Mouse (Mus musculus) spleen, adult 18-20 months (tissue): Measurements from ENCODE around the gene Tmem175.

Experiments
- DNase-seq, 2 experiments: peaks; one replicate each; pipeline ENCODE4 v3.0.0; 2022; ENCODE audit warnings: mixed read lengths in 2 of 2

The Tmem175 gene

DNA sequence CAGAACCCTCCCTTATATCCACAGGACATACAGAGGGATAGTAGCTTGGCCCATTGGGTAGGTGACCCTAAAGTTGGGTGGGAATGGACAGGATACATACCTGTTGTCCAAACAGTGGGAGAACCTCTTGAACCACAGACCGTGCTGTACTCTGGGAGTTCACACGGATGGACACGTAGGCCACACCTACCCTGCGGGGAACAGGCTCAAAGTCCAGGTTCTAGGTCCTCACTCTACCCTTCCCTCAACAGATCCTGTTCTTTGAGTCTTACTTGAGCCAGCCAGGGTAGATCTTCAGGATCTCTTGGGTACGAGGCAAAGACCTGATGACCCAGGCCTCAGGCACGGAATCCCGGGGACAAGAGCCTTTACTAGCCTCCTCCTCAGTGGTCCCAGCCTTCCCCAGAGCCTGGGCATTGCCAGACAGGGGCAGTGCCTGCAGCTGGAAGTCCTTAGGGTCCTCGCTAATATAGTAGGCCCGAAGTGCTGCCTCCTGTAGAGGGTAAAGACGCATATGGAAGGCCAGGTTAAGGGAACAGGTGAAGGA, 24.9 kb downstream of the Tmem175 start:
- DNase-seq = no peak

- no peak for DNase-seq
These were observed 25.8 kb downstream of the Tmem175 start for GRCm38 (mm10) chr5:108655381-108655780.

DNA sequence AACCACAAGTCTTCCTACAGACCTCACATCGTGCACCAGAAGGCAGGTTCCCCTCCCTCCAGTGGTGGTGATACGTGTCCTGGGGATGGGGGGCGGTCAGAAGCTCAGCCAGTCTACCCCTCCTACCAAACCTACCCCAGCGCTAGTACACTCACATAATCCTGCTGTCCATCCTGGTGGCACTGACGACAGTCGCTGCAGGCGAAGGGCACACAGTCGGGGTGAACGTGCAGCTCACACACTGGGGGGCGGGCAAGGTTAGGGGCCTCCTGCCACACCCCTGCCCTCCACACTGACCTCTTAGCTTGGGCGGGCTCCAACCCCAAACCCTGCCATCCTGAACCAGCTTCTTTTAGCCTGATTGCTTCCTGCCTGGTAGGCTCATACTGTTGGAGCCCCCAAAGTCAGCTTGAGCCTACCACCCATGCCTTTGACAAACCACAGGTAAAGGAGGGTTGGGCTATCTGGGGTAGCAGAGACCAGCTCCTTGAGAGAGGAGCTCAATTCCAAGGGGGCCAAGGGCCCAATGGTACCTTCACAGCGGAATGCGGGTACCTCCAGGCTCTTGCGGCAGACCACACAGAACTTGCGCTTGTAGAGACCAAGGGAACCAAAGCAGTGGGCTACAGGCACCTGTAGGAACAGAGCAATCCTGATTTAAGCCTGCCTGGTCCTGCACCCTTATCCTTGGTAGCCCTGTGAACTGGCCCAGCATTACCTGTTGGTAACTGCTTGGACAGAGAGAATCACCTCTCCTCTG, 26.5 kb downstream of the Tmem175 start:
- DNase-seq = no peak

GRCm38 (mm10) chr5:108657406-108657805, 27.8 kb downstream of the Tmem175 start:
- no peak for DNase-seq

DNA sequence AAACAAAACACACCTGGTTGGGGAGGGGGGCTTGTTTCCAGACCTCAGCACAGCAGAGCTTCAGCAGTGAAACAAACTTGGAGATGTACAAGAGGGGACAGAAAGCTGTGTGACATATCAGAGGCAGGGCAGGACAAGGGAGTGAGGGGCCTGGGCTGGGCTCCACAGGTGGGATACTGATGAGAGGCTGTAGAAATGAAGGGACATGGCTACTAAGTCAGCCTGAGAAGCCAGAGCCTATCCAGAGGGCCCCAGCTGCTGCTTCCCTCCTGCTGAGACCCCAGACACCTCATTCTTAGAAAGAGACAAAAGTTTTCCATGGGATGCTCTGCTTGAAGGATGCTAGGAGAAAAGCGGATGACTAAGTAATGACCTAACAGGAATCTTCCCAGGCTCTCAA, 29.0 kb downstream of the Tmem175 start:
- no peak for DNase-seq

DNA sequence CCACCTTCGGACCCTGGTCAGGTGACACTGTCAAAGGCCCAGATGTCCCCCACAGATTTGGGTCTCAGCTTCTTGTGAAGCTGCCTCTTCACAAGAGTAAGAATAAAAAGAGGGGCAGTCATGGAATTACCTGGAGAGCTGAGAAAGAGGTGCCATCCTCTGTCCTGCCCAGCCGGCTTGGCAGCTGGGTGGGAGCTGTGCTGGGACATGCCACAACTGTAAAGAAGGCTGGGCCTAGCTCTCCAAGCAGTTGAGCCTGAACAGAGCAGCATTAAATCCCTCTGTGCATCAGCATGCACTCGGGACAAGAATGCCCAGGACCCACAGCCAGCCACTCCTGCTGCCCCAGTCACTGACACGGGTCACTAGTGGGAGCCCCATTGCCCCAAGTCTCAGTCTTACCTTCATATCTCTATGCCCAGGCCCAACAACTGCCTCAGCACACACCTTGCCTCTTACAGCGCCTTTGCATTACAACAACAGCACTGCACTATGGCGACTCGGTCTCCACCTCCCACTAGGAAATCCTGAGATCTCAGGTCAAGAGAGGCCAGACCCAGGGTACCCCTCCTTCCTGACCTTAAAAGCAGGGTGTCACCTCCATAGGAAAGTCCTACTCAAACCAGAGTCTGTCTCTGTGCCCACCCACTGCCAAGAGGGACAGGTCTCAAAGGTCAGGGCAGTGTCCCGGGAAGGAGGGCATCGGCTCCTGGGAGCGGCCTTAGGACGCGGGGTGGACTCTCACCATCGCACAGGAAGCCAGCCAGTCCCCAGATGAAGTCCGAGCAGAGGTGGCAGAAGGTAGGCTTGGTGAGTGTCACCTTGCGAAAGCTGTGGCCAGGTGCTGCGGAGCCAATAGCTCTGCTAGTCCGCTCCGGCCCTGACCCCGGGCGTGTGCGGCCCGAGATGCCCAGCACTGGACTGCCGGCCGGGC, 30.4 kb downstream of the Tmem175 start, which contains the start of gene Idua:
Idua (plus strand) TSS at position 634 of the 934 bp plus-strand sequence.
- no peak for DNase-seq

GRCm38 (mm10) chr5:108660632-108661268, 31.2 kb downstream of the Tmem175 start:
- DNase-seq = peak; percentile 83 to 95

GRCm38 (mm10) chr5:108662772-108663171, 33.2 kb downstream of the Tmem175 start:
- no peak for DNase-seq

DNA sequence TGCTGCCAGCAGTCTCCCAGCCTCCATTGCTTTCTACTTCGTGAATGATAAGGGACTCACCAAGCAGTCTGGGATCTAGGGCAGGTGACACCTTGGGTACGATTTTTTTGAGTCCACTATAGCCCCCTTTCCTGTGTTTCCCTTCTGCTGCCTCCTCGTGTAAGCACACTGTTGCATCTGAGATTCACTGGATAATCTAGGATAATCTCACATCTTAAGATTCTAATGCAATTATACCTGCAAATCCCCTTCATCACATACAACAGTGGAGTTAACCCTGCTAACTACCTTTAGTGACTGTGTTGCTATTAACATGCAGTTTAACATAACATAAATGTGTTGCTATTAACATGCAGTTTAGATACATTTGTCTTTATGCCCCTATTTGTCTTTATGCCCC, 35.5 kb downstream of the Tmem175 start:
- DNase-seq = no peak

DNA sequence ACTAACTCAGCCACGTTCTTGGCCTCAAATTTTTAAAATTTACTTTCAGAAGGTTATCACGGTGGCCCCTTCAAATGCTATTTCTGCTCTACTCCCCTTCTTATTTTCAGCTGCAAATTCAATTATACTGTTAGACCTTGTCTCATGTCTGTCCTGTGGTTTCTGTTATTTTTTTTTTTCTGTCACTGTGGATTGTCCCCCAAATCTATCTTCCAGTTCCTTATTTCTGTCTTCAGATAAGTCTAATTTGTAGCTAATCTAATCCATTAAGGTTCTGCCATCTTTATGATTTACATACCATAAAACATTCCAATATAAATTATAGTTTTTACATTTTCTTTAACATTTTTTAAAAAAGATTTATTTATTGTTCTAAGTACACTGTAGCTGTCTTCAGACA, 37.8 kb downstream of the Tmem175 start:
- no peak for DNase-seq

GRCm38 (mm10) chr5:108668387-108668932, 38.9 kb downstream of the Tmem175 start:
- DNase-seq = no peak

GRCm38 (mm10) chr5:108668977-108669936, 39.7 kb downstream of the Tmem175 start, which contains the start of gene Dgkq:
TSS of gene Dgkq (minus strand) at chr5:108669672.
- DNase-seq = peak; percentile 84 to 87

- no peak for DNase-seq
These were observed 40.4 kb downstream of the Tmem175 start for GRCm38 (mm10) chr5:108669986-108670385.

- peak in 1 of 2 experiments; percentile 55 for DNase-seq
These were observed 41.2 kb downstream of the Tmem175 start for GRCm38 (mm10) chr5:108670785-108671184.

GRCm38 (mm10) chr5:108671757-108672156, 42.2 kb downstream of the Tmem175 start:
- DNase-seq = no peak

DNA sequence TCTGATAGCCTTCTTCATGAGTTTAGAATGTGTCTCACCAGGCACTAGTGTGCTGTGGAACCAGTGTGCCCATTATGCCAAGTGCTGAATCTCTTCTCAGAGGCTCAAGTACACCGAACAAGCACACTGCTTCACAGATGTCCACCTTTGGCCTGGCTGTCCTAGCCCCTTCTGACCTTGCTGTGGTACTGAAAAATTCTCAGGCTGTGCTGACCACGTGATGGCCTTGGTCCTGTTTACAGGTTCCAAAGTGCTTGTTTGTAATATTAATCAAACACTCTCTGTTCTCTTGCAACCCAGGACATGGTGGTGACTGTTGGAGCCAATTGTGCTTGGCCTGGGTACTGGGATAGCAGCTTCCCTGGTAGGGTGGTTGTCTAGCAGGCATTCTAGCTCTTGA, 45.1 kb downstream of the Tmem175 start:
- no peak for DNase-seq

GRCm38 (mm10) chr5:108675251-108675816, 45.8 kb downstream of the Tmem175 start, which contains the start of gene Slc26a1:
TSS of gene Slc26a1 (minus strand) at chr5:108675569.
- no peak for DNase-seq

- DNase-seq = no peak
These were observed 47.4 kb downstream of the Tmem175 start for GRCm38 (mm10) chr5:108676772-108677498.

GRCm38 (mm10) chr5:108677605-108678295, 48.2 kb downstream of the Tmem175 start:
- no peak for DNase-seq
